Mouse (Mus musculus) liver, embryonic 15.5 days (tissue): ENCODE results near the gene Spty2d1. TPM values are rescaled to one million over a fixed set of nuclear protein-coding genes. Genes with fewer than 3 reads are reported as not detected.
A peak's percentile ranks its signal among the peaks of the same experiment; 100 is the strongest.
"Not testable (repeated sequence)": the region's sequence is repeated elsewhere in the genome, so short reads cannot be mapped to it uniquely, and the experiment has no call there.

ENCODE experiments used
- ATAC-seq: fragments of 200-750 bp; cut with Nextera tagmentation; 2 replicates; pipeline ENCODE4 v1.8.0; 2017; ENCODE audit warnings: moderate number of reproducible peaks, mild to moderate bottlenecking, moderate library complexity; ENCODE audit not compliant: insufficient read depth
- H3K27ac ChIP-seq: fragments of 300-500 bp; sonication (generic); replicated peaks from 2 replicates; pipeline ENCODE4 v1.5.1; 2015; ENCODE audit warnings: mild to moderate bottlenecking, inconsistent platforms
- H3K27me3 ChIP-seq: fragments of 300-500 bp; sonication (generic); 2 replicates; pipeline ENCODE4 v1.6.1; 2015; ENCODE audit warnings: mild to moderate bottlenecking, inconsistent platforms
- H3K36me3 ChIP-seq: fragments of 300-500 bp; sonication (generic); replicated peaks from 2 replicates; pipeline ENCODE4 v1.6.1; 2015; ENCODE audit warnings: moderate library complexity, mild to moderate bottlenecking, inconsistent platforms
- H3K4me1 ChIP-seq: fragments of 300-500 bp; sonication (generic); replicated peaks from 2 replicates; pipeline ENCODE4 v1.6.1; 2015; ENCODE audit warnings: inconsistent platforms
- H3K4me2 ChIP-seq: fragments of 300-500 bp; sonication (generic); 2 replicates; pipeline ENCODE4 v1.6.1; 2015; ENCODE audit warnings: moderate library complexity, mild to moderate bottlenecking, inconsistent platforms
- H3K4me3 ChIP-seq: fragments of 300-500 bp; sonication (generic); replicated peaks from 2 replicates; pipeline ENCODE4 v1.5.1; 2015; ENCODE audit warnings: mild to moderate bottlenecking, inconsistent platforms
- H3K9ac ChIP-seq: fragments of 300-500 bp; sonication (generic); 2 replicates; pipeline ENCODE4 v1.6.1; 2015; ENCODE audit warnings: moderate library complexity, mild to moderate bottlenecking, inconsistent platforms
- H3K9me3 ChIP-seq: fragments of 300-500 bp; sonication (generic); replicated peaks from 2 replicates; pipeline ENCODE4 v1.6.1; 2016; ENCODE audit warnings: inconsistent platforms
- WGBS: fragments of 180-500 bp; shearing (Covaris S2); methylation state at CpG from one replicate; pipeline ENCODE4 v1.1.7; 2015; ENCODE audit warnings: mixed read lengths; ENCODE audit not compliant: insufficient replicate concordance; 5-methylcytosine and 5-hydroxymethylcytosine counted together
- polyA plus RNA-seq: library from polyadenylated mRNA; unstranded; fragments of >200 nt; fragmentation: Nextera tagmentation; extraction: Ambion mirVana; gene quantifications from 2 replicates; pipeline ENCODE4 v1.2.1, GENCODE M21; 2015

Gene Spty2d1
- polyA plus RNA-seq, 1 experiment from 2014 or later: 11.3 TPM

GRCm38 (mm10) chr7:46989387-46989786, 18.8 kb downstream of the Spty2d1 start:
- H3K9ac ChIP-seq, H3K27me3 ChIP-seq, H3K4me2 ChIP-seq, H3K9me3 ChIP-seq, H3K4me3 ChIP-seq: not testable (repeated sequence)
- peaks cover 27% of the 10 kb centered on the region for H3K4me1 ChIP-seq
- peak; percentile 79 for ATAC-seq
- 41% methylated on average over 4 of the region's 4 CpGs for WGBS
- peaks cover 42% of the 10 kb centered on the region for H3K36me3 ChIP-seq
- H3K27ac ChIP-seq: 0 out of 2 replicates have a peak overlapping the region, but pooled peaks have one; percentile 24

- no peaks in the 10 kb centered on the region for H3K9me3 ChIP-seq
- H3K9ac ChIP-seq: no peak overlapping the region
- H3K4me3 ChIP-seq: no peak overlapping the region
- 59% methylated on average over 2 of the region's 2 CpGs for WGBS
- no peak for ATAC-seq
- peaks cover 21% of the 10 kb centered on the region for H3K36me3 ChIP-seq
- H3K4me1 ChIP-seq: peaks cover 23% of the 10 kb centered on the region
- H3K27me3 ChIP-seq: no peaks in the 10 kb centered on the region; the same call in 1 of the 2 replicates
- no peak overlapping the region for H3K27ac ChIP-seq
- no peak overlapping the region for H3K4me2 ChIP-seq
Observed at GRCm38 (mm10) chr7:46987073-46987472, 21.1 kb downstream of the Spty2d1 start.

- ATAC-seq: no peak
- H3K27me3 ChIP-seq: no peaks in the 10 kb centered on the region; the same call in 1 of the 2 replicates
- WGBS: 58% methylated on average over 5 of the region's 5 CpGs
- H3K4me1 ChIP-seq: peaks cover 23% of the 10 kb centered on the region
- no peak overlapping the region for H3K9ac ChIP-seq
- H3K27ac ChIP-seq: no peak overlapping the region
- H3K36me3 ChIP-seq: peaks cover 17% of the 10 kb centered on the region
- H3K4me3 ChIP-seq: no peak overlapping the region
- no peak overlapping the region for H3K4me2 ChIP-seq
- H3K9me3 ChIP-seq: no peaks in the 10 kb centered on the region
Observed at GRCm38 (mm10) chr7:46986646-46987045, 21.6 kb downstream of the Spty2d1 start.

- H3K4me1 ChIP-seq: peaks cover 23% of the 10 kb centered on the region
- H3K27me3 ChIP-seq: no peaks in the 10 kb centered on the region; the same call in 1 of the 2 replicates
- no peak overlapping the region for H3K27ac ChIP-seq
- H3K9ac ChIP-seq: no peak overlapping the region
- H3K4me3 ChIP-seq: no peak overlapping the region
- peak; percentile 50; the same call in 1 of the 2 replicates for ATAC-seq
- H3K9me3 ChIP-seq: no peaks in the 10 kb centered on the region
- no peak overlapping the region for H3K4me2 ChIP-seq
- peaks cover 10% of the 10 kb centered on the region for H3K36me3 ChIP-seq
- 53% methylated on average over 8 of the region's 8 CpGs for WGBS
Observed at GRCm38 (mm10) chr7:46985718-46986505, 22.3 kb downstream of the Spty2d1 start.

GRCm38 (mm10) chr7:46983280-46983679, 24.9 kb downstream of the Spty2d1 start, which contains the start of gene Gm9999:
Gm9999 (plus strand) TSS chr7:46983580.
- no peak within 1 kb of the TSS for H3K9ac ChIP-seq
- no peak within 1 kb of the TSS for H3K4me3 ChIP-seq
- no peak within 1 kb of the TSS for H3K27ac ChIP-seq
- H3K36me3 ChIP-seq: no peaks in the 10 kb centered on the region
- WGBS: 65% methylated on average over 3 of the region's 3 CpGs
- no peaks in the 10 kb centered on the region for H3K9me3 ChIP-seq
- H3K4me2 ChIP-seq: no peak within 1 kb of the TSS
- H3K27me3 ChIP-seq: no peaks in the 10 kb centered on the region; the same call in 1 of the 2 replicates
- peaks cover 14% of the 10 kb centered on the region for H3K4me1 ChIP-seq
- no peak for ATAC-seq

GRCm38 (mm10) chr7:46975456-46975855, 32.8 kb downstream of the Spty2d1 start:
- Histone ChIP-seq H3K9ac (no peak overlapping the region), H3K27ac (no peak overlapping the region), H3K27me3 (no peaks in the 10 kb centered on the region), H3K4me2 (no peak overlapping the region), H3K4me1 (peaks cover 9% of the 10 kb centered on the region), H3K9me3 (no peaks in the 10 kb centered on the region), H3K4me3 (no peak overlapping the region), H3K36me3 (no peaks in the 10 kb centered on the region)
- WGBS: 81% methylated on average over 11 of the region's 11 CpGs
- no peak for ATAC-seq

- Histone ChIP-seq H3K27me3 (no peaks in the 10 kb centered on the region), H3K36me3 (no peaks in the 10 kb centered on the region), H3K4me1 (peaks cover 9% of the 10 kb centered on the region), H3K4me3 (no peak overlapping the region), H3K9me3 (no peaks in the 10 kb centered on the region), H3K9ac (no peak overlapping the region), H3K4me2 (no peak overlapping the region), H3K27ac (no peak overlapping the region)
- peak; percentile 49; the same call in 1 of the 2 replicates for ATAC-seq
- WGBS: 65% methylated on average over 4 of the region's 4 CpGs
Observed at GRCm38 (mm10) chr7:46974648-46975047, 33.6 kb downstream of the Spty2d1 start.

- WGBS: 77% methylated on average over 4 of the region's 4 CpGs
Observed at GRCm38 (mm10) chr7:46969898-46970297, 38.3 kb downstream of the Spty2d1 start.

GRCm38 (mm10) chr7:46964070-46964469, 44.1 kb downstream of the Spty2d1 start:
- H3K27ac ChIP-seq: 0 out of 2 replicates have a peak overlapping the region, but pooled peaks have one; percentile 29
- peak overlapping the region; percentile 47; the same call in 1 of the 2 replicates for H3K4me2 ChIP-seq
- H3K27me3 ChIP-seq: peaks cover 19% of the 10 kb centered on the region
- no peak overlapping the region for H3K4me3 ChIP-seq
- WGBS: 48% methylated on average over 7 of the region's 7 CpGs
- H3K36me3 ChIP-seq: no peaks in the 10 kb centered on the region
- peaks cover 12% of the 10 kb centered on the region for H3K4me1 ChIP-seq
- no peak for ATAC-seq
- H3K9ac ChIP-seq: no peak overlapping the region
- H3K9me3 ChIP-seq: no peaks in the 10 kb centered on the region

More at GRCm38 (mm10) chr7:46969898-46970297, 38.3 kb downstream of the Spty2d1 start:
- Histone ChIP-seq H3K4me2 (no peak overlapping the region), H3K4me3 (no peak overlapping the region), H3K9ac (no peak overlapping the region), H3K9me3 (no peaks in the 10 kb centered on the region), H3K36me3 (no peaks in the 10 kb centered on the region), H3K27me3 (no peaks in the 10 kb centered on the region), H3K27ac (no peak overlapping the region), H3K4me1 (peaks cover 9% of the 10 kb centered on the region)
- no peak for ATAC-seq

- Histone ChIP-seq H3K27me3 (peaks cover 19% of the 10 kb centered on the region), H3K36me3 (no peaks in the 10 kb centered on the region), H3K4me3 (no peak overlapping the region), H3K4me2 (peak overlapping the region; percentile 47), H3K27ac (no peak overlapping the region), H3K9ac (no peak overlapping the region), H3K4me1 (peaks cover 19% of the 10 kb centered on the region), H3K9me3 (no peaks in the 10 kb centered on the region)
- WGBS: 1% methylated on average over 9 of the region's 9 CpGs
- no peak for ATAC-seq
Observed at GRCm38 (mm10) chr7:46962806-46963618, 45.2 kb downstream of the Spty2d1 start.

GRCm38 (mm10) chr7:46962132-46962531, 46.1 kb downstream of the Spty2d1 start:
- Histone ChIP-seq H3K4me2 (no peak overlapping the region), H3K9ac (no peak overlapping the region), H3K9me3 (no peaks in the 10 kb centered on the region), H3K4me1 (peaks cover 28% of the 10 kb centered on the region), H3K27ac (no peak overlapping the region), H3K27me3 (peaks cover 19% of the 10 kb centered on the region), H3K36me3 (no peaks in the 10 kb centered on the region), H3K4me3 (no peak overlapping the region)
- no peak for ATAC-seq
